Mouse (Mus musculus) kidney, adult 2 months (tissue): ENCODE measurements at regions not wholly inside any gene's neighbourhood (a gene's known extent, or its start where the extent isn't known, plus 50 kb on each side); places are given as distances from the start of the nearest gene placed in this dataset.

Experiments
- CTCF ChIP-seq: fragments of 200-500 bp; conservative IDR thresholded peaks from 2 replicates; pipeline ENCODE4 v1.5.1; 2011; ENCODE audit warnings: low read depth, mild to moderate bottlenecking, control low read depth, low read length, moderate library complexity, mixed read lengths; ENCODE audit not compliant: insufficient read depth, insufficient read length
- POLR2A ChIP-seq: fragments of 200-500 bp; IDR thresholded peaks from one replicate; pipeline ENCODE4 v1.6.1; 2011; ENCODE audit warnings: low read depth, low read length, control low read depth

GRCm38 (mm10) chr5:151725619-151726018 lies 74.6 kb upstream of the Rfc3 start:
- TF ChIP-seq CTCF (no peak), POLR2A (no peak)
